Mouse (Mus musculus): ENCODE measurements around the gene Skida1. TPM values are rescaled to one million over a fixed set of nuclear protein-coding genes. Genes with fewer than 3 reads are reported as not detected.

Gene Skida1
- polyA plus RNA-seq, 1 experiment = 5.4 TPM

- peak overlapping the region; percentile 77 for H3K27ac ChIP-seq (ENCODE audit: insufficient read depth, low read length)
Measured at GRCm38 (mm10) chr2:18050541-18050985, 1.7 kb upstream of the Skida1 start.

GRCm38 (mm10) chr2:18050018-18050417, 1.2 kb upstream of the Skida1 start:
- Histone ChIP-seq H3K4me3 (ENCODE audit: insufficient read depth, low read length) (no peak overlapping the region), H3K27ac (ENCODE audit: insufficient read depth, low read length) (peak overlapping the region; percentile 76; the same call in 1 of the 2 replicates), H3K4me1 (ENCODE audit: control insufficient read depth, insufficient read depth, low read length) (no peaks in the 10 kb centered on the region; the same call in 1 of the 2 replicates)
- TF ChIP-seq CTCF (IDR thresholded peaks at IDR 0.05; ENCODE audit: extremely low read depth, insufficient read depth, low read length) = no peak

More at GRCm38 (mm10) chr2:18050541-18050985, 1.7 kb upstream of the Skida1 start:
- TF ChIP-seq CTCF (IDR thresholded peaks at IDR 0.05; ENCODE audit: extremely low read depth, insufficient read depth, low read length) (no peak), POLR2A (IDR thresholded peaks at IDR 0.05; ENCODE audit: extremely low read depth, insufficient read depth, low read length) (no peak)
- Histone ChIP-seq H3K4me1 (ENCODE audit: control insufficient read depth, insufficient read depth, low read length) (no peaks in the 10 kb centered on the region; the same call in 1 of the 2 replicates), H3K4me3 (ENCODE audit: insufficient read depth, low read length) (no peak overlapping the region)

- Histone ChIP-seq H3K4me1 (ENCODE audit: control insufficient read depth, insufficient read depth, low read length) (no peaks in the 10 kb centered on the region; the same call in 1 of the 2 replicates), H3K27ac (ENCODE audit: insufficient read depth, low read length) (peak overlapping the region; percentile 78), H3K4me3 (ENCODE audit: insufficient read depth, low read length) (peak overlapping the region; percentile 87; the same call in 1 of the 2 replicates)
- TF ChIP-seq POLR2A (IDR thresholded peaks at IDR 0.05; ENCODE audit: extremely low read depth, insufficient read depth, low read length) (no peak), CTCF (IDR thresholded peaks at IDR 0.05; ENCODE audit: extremely low read depth, insufficient read depth, low read length) (no peak)
Measured at GRCm38 (mm10) chr2:18049279-18049821, 499 bp upstream of the Skida1 start.

- no peak for TF ChIP-seq POLR2A (IDR thresholded peaks at IDR 0.05; ENCODE audit: extremely low read depth, insufficient read depth, low read length)
- TF ChIP-seq CTCF (IDR thresholded peaks at IDR 0.05; ENCODE audit: extremely low read depth, insufficient read depth, low read length) = no peak
Measured at GRCm38 (mm10) chr2:18047646-18048452, 1.0 kb downstream of the Skida1 start.

GRCm38 (mm10) chr2:18046758-18047645, 1.8 kb downstream of the Skida1 start:
- peak overlapping the region; percentile 87 for H3K4me3 ChIP-seq (ENCODE audit: insufficient read depth, low read length)
- TF ChIP-seq POLR2A (IDR thresholded peaks at IDR 0.05; ENCODE audit: extremely low read depth, insufficient read depth, low read length) (peak; percentile 12; the same call in 1 of the 2 replicates), CTCF (IDR thresholded peaks at IDR 0.05; ENCODE audit: extremely low read depth, insufficient read depth, low read length) (no peak)
- peak overlapping the region; percentile 98 for H3K27ac ChIP-seq (ENCODE audit: insufficient read depth, low read length)
- H3K4me1 ChIP-seq (ENCODE audit: control insufficient read depth, insufficient read depth, low read length) = no peaks in the 10 kb centered on the region; the same call in 1 of the 2 replicates

More at GRCm38 (mm10) chr2:18047646-18048452, 1.0 kb downstream of the Skida1 start:
- Histone ChIP-seq H3K4me3 (ENCODE audit: insufficient read depth, low read length) (peak overlapping the region; percentile 87), H3K4me1 (ENCODE audit: control insufficient read depth, insufficient read depth, low read length) (no peaks in the 10 kb centered on the region; the same call in 1 of the 2 replicates), H3K27ac (ENCODE audit: insufficient read depth, low read length) (peak overlapping the region; percentile 98)

GRCm38 (mm10) chr2:18046186-18046585, 2.7 kb downstream of the Skida1 start:
- H3K4me1 ChIP-seq (ENCODE audit: control insufficient read depth, insufficient read depth, low read length) = no peaks in the 10 kb centered on the region; the same call in 1 of the 2 replicates
- TF ChIP-seq CTCF (IDR thresholded peaks at IDR 0.05; ENCODE audit: extremely low read depth, insufficient read depth, low read length) = no peak
- TF ChIP-seq POLR2A (IDR thresholded peaks at IDR 0.05; ENCODE audit: extremely low read depth, insufficient read depth, low read length) = no peak
- 0 out of 2 replicates have a peak overlapping the region, but pooled peaks have one; percentile 98 for H3K27ac ChIP-seq (ENCODE audit: insufficient read depth, low read length)
- H3K4me3 ChIP-seq (ENCODE audit: insufficient read depth, low read length) = peak overlapping the region; percentile 87

- Histone ChIP-seq H3K27ac (ENCODE audit: insufficient read depth, low read length) (no peak overlapping the region), H3K4me1 (ENCODE audit: control insufficient read depth, insufficient read depth, low read length) (no peaks in the 10 kb centered on the region; the same call in 1 of the 2 replicates), H3K4me3 (ENCODE audit: insufficient read depth, low read length) (peak overlapping the region; percentile 87; the same call in 1 of the 2 replicates)
- TF ChIP-seq POLR2A (IDR thresholded peaks at IDR 0.05; ENCODE audit: extremely low read depth, insufficient read depth, low read length) (no peak), CTCF (IDR thresholded peaks at IDR 0.05; ENCODE audit: extremely low read depth, insufficient read depth, low read length) (no peak)
Measured at GRCm38 (mm10) chr2:18045781-18046181, 3.1 kb downstream of the Skida1 start.

- TF ChIP-seq CTCF (IDR thresholded peaks at IDR 0.05; ENCODE audit: extremely low read depth, insufficient read depth, low read length) (no peak), POLR2A (IDR thresholded peaks at IDR 0.05; ENCODE audit: extremely low read depth, insufficient read depth, low read length) (no peak)
- H3K4me3 ChIP-seq (ENCODE audit: insufficient read depth, low read length) = peak overlapping the region; percentile 87; the same call in 1 of the 2 replicates
- H3K4me1 ChIP-seq (ENCODE audit: control insufficient read depth, insufficient read depth, low read length) = no peaks in the 10 kb centered on the region; the same call in 1 of the 2 replicates
- H3K27ac ChIP-seq (ENCODE audit: insufficient read depth, low read length) = no peak overlapping the region
Measured at GRCm38 (mm10) chr2:18045143-18045780, 3.6 kb downstream of the Skida1 start.
